Mouse (Mus musculus) CD4-positive, CD25-positive, alpha-beta regulatory T cell, adult 4 months (primary cell): ENCODE data around the gene Tmed8. TPM values are rescaled to one million over a fixed set of nuclear protein-coding genes. Genes with fewer than 3 reads are reported as not detected.
"Not testable (repeated sequence)": the region's sequence is repeated elsewhere in the genome, so short reads cannot be mapped to it uniquely, and the experiment has no call there.

ENCODE experiments used
- ATAC-seq: one replicate; pipeline ENCODE4 v1.8.0; 2017
- polyA plus RNA-seq, 2 experiments: library from polyadenylated mRNA; unstranded; fragments of 100-300 nt; shearing (Covaris generic); gene quantifications; one replicate each; pipeline ENCODE4 v1.2.1; 2017

Tmed8 gene
- polyA plus RNA-seq, 2 experiments from 2014 or later, result 2.2 to 3.4 TPM

DNA sequence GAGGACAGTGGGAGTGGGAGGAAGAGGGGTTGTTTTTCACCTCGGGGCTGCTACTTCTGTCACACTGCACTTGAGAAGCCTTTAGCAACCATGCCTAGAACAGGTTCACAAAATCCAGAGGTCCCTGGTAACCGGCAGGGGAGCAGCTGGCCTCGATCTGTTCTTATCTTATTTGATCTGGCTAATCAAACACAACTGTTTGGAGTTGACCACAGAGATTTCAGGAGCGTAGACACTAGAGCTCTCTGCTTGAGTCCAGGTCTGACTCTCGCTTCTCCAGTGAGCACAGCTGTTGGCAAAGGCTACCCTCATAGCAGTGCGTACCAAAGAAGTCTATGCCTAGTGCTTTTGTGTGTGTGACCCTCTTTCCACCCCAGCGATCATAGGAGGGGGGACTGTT lies 42.2 kb downstream of the Tmed8 start:
- no peak for ATAC-seq

GRCm38 (mm10) chr12:87157361-87157760 lies 42.9 kb downstream of the Tmed8 start:
- ATAC-seq, result no peak

DNA sequence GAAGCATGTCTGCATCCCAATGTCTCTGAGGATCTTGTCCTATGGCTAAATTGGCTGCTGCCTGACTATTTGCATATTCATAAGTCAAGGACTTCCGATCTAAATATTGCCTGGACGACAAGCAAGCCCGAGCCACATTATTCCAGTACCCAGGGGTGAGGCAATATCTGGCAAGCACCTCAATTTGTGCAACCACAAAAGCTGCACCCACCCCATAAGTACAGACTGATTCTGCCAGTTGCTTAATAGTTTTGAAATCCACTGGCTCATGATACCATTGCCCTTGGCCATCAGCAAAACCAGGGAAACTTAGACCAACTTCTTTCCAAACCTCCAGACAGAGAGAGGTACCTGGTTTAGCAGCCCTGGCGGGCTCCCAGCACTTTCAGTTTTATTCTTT lies 45.8 kb downstream of the Tmed8 start:
- not testable (repeated sequence) for ATAC-seq

- ATAC-seq, result no peak
Observed at GRCm38 (mm10) chr12:87149471-87149870, 50.8 kb downstream of the Tmed8 start.

DNA sequence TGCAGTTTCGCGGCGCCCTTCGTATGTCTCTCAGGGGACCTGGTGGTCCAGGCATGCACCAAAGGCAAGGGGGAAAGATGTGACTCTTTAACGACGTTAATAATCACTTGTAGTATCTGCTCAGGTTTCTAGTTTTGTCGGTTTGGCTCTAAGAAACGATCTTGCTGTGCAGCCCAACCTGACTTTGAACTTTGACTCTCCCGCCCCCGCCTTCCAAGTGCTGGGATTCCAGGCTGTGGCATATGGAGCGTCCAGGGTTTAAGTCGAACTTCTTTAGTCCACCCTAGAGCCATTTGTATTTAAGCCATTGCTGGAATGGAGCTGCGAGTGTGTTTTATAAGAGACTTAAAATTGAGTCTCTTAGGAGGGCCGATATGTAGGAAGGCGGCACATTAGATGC lies 52.1 kb downstream of the Tmed8 start:
- no peak for ATAC-seq

DNA sequence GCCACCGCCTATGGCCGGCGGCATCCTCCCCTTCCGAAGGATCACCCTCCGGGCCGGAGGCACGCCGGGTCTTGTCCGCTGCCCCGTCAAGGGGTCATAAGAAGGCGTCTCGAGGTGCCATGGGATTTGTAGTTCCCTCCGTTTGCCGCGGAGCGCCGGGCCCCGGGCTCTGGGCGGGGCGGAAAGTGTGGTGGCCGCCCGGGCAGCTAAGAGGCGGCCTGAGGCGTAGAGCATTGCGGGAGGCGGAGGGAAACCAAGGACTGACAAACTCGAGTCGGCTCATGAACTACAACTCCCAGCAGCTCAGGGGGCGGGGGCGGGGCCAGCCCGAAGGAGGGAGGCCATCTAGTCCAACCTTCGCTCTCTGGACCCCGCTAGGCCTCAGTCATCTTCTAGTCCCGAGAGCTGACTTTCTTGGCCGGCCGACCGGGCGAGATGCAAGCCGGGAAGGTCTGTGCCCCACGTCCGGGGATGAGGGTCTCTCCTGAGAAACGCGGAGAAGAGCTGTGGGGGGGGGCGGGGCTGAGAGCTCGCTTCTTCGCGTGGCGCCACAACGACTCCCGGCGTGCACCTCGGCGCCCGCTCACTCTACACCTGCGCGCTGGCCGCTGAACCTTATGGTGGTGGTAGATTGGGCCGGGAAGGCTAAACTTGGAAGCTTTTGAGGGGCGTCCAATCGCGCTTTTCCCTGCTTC lies 52.7 kb downstream of the Tmed8 start, which contains the start of gene Pomt2:
TSS of gene Pomt2 (minus strand) at position 574 of the 695 bp plus-strand sequence.
- ATAC-seq, result peak; percentile 91

- peak; percentile 82 for ATAC-seq
Observed at GRCm38 (mm10) chr12:87146966-87147365, 53.3 kb downstream of the Tmed8 start, which contains the start of gene Gstz1. Gene Gstz1 (plus strand): TSS chr12:87147165.

DNA sequence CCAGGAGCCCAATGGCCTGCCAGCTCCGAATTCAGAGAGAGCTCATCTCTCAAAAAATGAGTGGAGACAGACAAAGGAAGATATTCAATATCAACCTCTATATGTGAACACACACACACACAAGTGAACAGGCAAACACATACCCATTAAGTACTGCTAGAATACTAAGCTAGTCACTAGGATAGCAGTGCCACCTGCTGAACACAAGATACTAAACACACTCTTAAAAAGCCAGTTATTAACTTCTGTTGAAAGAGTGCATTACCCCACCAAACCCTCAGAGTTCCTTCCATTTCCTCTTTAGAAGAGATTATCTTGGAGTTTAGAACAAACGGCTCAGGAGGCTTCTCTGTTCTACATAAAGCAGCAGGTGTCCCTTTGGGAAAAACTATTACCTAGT lies 58.1 kb downstream of the Tmed8 start:
- no peak for ATAC-seq

DNA sequence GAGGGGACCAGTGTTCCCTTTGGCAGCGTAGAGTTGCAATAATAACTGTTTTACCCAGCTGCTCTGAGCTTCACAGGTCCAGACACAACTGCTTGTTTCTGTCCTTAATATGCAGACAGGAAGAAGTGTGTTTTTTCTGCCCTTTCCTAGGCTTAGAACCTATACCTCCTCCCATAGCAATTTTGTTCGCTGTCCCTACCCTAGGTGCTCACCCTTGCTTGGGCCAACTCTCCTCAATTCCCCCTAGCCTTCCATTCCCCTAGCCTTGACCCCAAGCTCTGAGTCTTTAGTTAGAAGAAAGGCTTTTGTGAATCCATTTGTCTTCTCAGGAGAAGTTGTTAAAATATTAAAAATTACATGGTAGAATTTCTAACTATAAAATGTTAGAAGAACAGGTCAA lies 61.5 kb downstream of the Tmed8 start:
- ATAC-seq, result no peak

DNA sequence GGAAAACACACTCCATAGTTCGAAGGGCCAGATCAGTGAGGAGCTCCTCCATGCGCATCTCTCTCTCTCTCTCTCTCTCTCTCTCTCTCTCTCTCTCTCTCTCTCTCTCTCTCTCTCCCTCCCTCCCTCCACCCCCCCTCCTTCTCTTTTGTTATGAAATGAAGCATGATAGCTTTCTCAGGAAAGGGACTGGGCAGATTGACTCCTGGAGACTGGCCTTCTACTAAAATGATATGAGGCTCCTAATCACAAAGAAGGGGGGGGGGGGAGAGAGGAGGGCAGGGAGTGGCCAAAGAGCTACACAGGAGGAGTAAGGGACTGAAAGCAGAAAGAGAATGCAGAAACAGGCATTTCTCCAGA lies 61.9 kb downstream of the Tmed8 start:
- ATAC-seq, result no peak

DNA sequence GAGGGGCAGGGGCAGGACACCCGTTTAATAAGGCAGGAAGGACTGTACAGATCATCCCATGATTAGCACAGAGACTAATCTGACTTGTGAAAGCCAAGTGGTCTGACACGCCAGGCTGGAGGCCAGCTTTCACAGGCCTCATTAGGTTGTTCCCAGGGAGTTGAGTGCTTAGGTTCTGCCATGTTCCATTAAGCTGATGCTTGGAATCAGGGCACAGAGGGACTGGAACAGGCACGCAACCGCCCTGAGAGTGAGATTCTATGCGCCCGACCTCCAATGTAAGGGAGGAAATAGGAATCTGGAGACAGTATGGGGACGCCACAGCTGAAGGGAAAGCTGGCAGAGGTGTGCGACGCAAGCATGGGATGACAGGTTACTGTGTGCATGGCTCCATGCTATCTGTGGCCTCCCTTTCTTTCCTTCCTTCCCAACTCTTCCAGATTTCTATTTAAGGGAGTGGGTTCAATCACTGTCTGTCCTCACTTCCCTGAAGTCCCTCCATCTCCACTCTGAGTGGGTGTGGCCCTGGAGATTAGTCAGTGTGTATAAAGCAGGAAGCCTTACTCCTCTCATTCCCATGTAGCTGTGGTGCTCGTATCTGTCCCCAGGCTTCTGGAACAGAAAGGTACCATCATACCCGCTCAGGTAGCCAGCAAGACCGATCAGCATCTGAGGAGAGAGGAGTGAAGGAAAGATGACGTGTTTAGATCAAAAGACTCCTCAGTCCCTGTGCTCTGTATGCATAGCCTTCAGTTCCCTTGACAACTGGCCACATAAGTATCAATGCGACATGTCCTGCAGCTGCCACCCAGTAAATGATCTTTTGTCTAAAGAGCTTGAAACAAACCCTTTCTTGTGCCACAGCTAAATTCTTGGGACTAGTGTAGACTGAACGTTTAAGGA lies 62.6 kb downstream of the Tmed8 start:
- ATAC-seq, result no peak

GRCm38 (mm10) chr12:87132784-87133183 lies 67.5 kb downstream of the Tmed8 start:
- no peak for ATAC-seq

GRCm38 (mm10) chr12:87132210-87132609 lies 68.0 kb downstream of the Tmed8 start:
- ATAC-seq, result no peak

DNA sequence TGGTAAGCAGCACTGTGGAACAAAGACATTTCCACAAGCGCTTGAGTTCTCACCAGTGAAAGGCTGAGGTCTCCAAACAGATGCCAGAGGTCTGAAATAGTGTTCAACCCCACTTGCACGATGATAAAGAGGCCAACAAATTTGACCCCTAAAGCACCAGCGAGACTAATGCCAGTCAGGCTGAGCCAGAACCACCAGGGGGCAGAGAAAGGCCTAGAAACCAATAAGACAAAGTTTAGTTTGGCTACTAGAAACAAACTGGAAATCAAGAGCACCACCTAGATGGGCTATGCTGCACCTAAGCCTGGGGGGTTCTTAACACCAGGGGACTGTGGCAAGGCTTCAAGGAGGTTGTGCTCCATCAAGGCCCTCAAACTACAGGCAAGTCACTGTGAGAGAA lies 68.6 kb downstream of the Tmed8 start:
- ATAC-seq, result no peak

- ATAC-seq, result no peak
Observed at GRCm38 (mm10) chr12:87131181-87131580, 69.1 kb downstream of the Tmed8 start.

DNA sequence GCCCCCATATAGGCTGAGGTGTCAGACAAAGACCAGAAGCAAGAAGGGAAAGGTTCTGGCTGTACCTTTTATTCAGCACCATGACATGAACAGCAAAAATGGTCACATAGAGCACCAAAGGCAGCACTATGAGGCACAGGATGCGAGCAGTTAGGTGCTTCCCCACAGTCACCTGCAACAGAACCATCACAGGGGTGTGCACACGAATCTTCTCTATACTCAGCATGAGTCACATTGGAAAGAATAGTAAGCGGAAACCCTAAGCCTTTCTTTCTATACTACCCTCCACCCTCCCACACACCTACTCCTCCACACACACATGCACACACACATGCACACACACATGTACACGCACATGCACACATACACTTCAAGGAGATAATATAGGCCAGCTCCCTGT lies 70.0 kb downstream of the Tmed8 start:
- peak; percentile 99 for ATAC-seq

DNA sequence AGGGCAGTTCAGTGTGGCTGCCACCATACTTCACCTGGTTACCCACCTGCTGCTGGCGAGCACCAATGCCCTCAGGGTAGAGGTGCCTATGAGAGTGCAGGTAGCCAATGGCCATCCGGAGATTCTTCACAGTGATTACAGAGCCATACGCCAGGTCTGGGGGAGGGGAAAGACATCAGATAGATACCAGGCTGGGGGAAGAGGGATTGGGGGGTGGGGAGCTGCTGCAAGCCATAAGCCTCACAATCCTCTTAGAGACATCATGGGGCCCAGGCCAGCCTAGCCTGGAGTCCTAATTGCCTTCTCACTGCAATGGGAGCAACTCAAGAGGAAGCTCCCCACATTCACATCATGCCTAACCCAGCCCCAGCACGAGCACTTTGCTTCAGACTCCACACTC lies 73.0 kb downstream of the Tmed8 start:
- no peak for ATAC-seq

GRCm38 (mm10) chr12:87121918-87122589 lies 78.2 kb downstream of the Tmed8 start:
- ATAC-seq, result no peak

Other genes with a start within 250 kb of the Tmed8 start
- gene Zdhhc22, start 210.0 kb downstream of the Tmed8 start, polyA plus RNA-seq, result under 1 TPM in 1 of 2 experiments, not detected in 1; 0.36 TPM
- gene Tmem63c, start 179.1 kb downstream of the Tmed8 start, polyA plus RNA-seq, result 1 to 10 TPM in 1 of 2 experiments, under 1 TPM in 1; 0.54 to 1.1 TPM
- not detected for gene Ngb, start 97.9 kb downstream of the Tmed8 start, polyA plus RNA-seq
- 10 to 100 TPM; 13.8 to 21.4 TPM for gene Gstz1, start 53.3 kb downstream of the Tmed8 start, polyA plus RNA-seq
- gene Pomt2, start 52.5 kb downstream of the Tmed8 start, polyA plus RNA-seq, result 1 to 10 TPM in 1 of 2 experiments, under 1 TPM in 1; 0.89 to 1.1 TPM
- 1 to 10 TPM in 1 of 2 experiments, not detected in 1; 5.3 TPM for gene Samd15, start 731 bp downstream of the Tmed8 start, polyA plus RNA-seq
- gene Noxred1, start 38.3 kb upstream of the Tmed8 start, polyA plus RNA-seq, result 1 to 10 TPM in 1 of 2 experiments, under 1 TPM in 1; 0.73 to 1.5 TPM
- 10 to 100 TPM; 42.1 to 55.2 TPM for gene Vipas39, start 65.8 kb upstream of the Tmed8 start, polyA plus RNA-seq
- 100 to 1,000 TPM; 146 to 154 TPM for gene Ahsa1, start 66.0 kb upstream of the Tmed8 start, polyA plus RNA-seq
- not detected for gene Ism2, start 99.3 kb upstream of the Tmed8 start, polyA plus RNA-seq
- 10 to 100 TPM; 56.8 to 71.9 TPM for gene Sptlc2, start 187.9 kb upstream of the Tmed8 start, polyA plus RNA-seq
- 100 to 1,000 TPM in 1 of 2 experiments, 10 to 100 TPM in 1; 63.8 to 113 TPM for gene Slirp, start 243.4 kb upstream of the Tmed8 start, polyA plus RNA-seq
- gene Alkbh1, start 243.6 kb upstream of the Tmed8 start, polyA plus RNA-seq, result 10 to 100 TPM; 63.6 to 82.0 TPM